Mouse (Mus musculus): Measurements from ENCODE around the gene Sdc4.

DNA sequence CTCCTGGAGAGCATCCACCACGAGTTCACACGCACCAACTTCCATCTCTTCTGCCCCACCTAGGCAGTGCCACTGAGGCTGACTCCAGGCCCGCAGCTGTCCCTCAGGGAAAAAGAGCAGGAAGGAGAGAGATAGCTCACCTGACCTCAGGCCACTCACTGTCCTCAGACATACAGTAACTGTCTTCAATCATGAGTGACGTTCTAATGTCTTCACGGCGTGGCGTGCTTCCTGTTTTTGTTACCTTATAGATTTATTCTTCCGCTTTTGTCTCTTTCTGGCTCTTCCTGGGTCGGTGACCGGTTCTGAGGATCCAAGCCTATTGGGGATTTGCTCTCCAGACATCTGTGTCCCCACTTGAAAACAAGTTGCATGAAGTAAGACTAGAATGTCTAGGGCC lies 29.1 kb downstream of the Sdc4 start:
- TF ChIP-seq CTCF (IDR thresholded peaks at IDR 0.05; ENCODE audit: low read depth, low read length): no peak
- TF ChIP-seq POLR2A (IDR thresholded peaks at IDR 0.05; ENCODE audit: extremely low read depth, insufficient read depth, low read length): no peak

Measured in liver, adult 2 months (tissue).